Mouse (Mus musculus) G1E (cell line): ENCODE results near the gene Gm44805.

Experiments used
- CTCF ChIP-seq: IDR thresholded peaks from 2 replicates; pipeline ENCODE4 v1.5.1; 2012; ENCODE audit warnings: low read depth, low read length, inconsistent platforms, mixed read lengths
- TAL1 ChIP-seq: conservative IDR thresholded peaks from 2 replicates; pipeline ENCODE4 v1.6.1; 2012; ENCODE audit warnings: low read depth, low read length, inconsistent platforms, mixed read lengths

DNA sequence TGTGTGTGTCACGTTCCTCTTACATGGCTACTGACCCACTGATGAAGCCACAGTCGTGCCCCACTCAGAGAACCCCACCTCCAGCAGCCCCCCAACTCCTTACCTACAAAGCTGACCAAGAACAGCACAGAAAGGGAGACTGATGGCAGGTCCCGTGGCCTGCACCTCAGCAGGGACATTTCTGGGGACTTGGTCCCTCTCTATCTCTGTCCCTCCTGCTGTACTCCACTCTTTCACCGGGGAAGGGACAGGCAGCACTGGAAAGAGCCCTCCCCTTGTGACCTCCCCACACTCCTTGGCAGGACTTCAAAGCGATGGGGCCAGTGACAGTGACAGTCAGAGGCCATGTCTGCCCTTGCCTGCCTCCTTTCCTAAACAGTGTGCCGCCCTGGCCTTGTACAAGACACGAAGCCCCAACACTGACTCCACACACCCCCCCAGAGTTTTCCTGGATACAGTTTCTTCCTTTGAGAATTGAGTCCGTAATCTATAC is at the start of gene Gm44805, which contains the start of gene Apoc4:
- TF ChIP-seq CTCF (no peak), TAL1 (no peak)
